In the genomic region with DNA sequence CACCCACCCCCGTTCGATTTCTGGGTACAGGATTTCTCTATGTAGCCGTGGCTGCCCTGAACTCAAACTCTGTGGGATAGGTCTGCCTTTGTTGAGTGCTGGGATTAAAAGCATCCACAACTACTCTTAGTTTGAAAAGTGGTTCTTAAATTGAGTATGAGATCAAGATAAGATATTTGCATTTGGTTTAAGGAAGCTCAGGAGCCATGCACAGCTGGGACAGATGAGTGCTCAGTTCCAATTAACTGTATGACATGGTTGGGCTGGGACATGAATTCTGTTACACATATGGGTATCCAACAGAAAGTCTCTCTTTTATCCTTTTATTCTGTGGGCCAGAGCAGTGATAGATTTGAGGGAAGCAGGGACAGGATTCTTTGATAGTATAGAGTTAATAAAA, we compare ENCODE assay signal across 1 mouse cellular context.
TF ChIP-seq lines count a peak whose summit lies in the region.

No protein-coding gene starts in this region.

TF ChIP-seq in MEL, 35 proteins besides CTCF, POLR2A, EP300 and RAD21:
- TF ChIP-seq CHD1 (IDR thresholded peaks at IDR 0.05; ENCODE audit: low read depth, low read length): no peak
- no peak for TF ChIP-seq ZKSCAN1 (IDR thresholded peaks at IDR 0.05; ENCODE audit: low read depth, low read length)
- TF ChIP-seq NRF1 (IDR thresholded peaks at IDR 0.05; ENCODE audit: insufficient read depth, low read depth, low read length, poor library complexity, severe bottlenecking): no peak
- TF ChIP-seq TCF12 (IDR thresholded peaks at IDR 0.05; ENCODE audit: low read depth, low read length): no peak
- TF ChIP-seq SIN3A (IDR thresholded peaks at IDR 0.05; ENCODE audit: low read length): peak; percentile 77
- TF ChIP-seq ELF1 (IDR thresholded peaks at IDR 0.05; ENCODE audit: low read depth, low read length): no peak
- TF ChIP-seq BHLHE40 (IDR thresholded peaks at IDR 0.05; ENCODE audit: borderline replicate concordance, low read depth, low read length): no peak
- peak; percentile 36; the same call in 1 of the 2 replicates for TF ChIP-seq MXI1 (IDR thresholded peaks at IDR 0.05; ENCODE audit: low read depth, low read length)
- peak; percentile 68 for TF ChIP-seq GATA1 (IDR thresholded peaks at IDR 0.05; ENCODE audit: low read depth, low read length)
- 0 out of 2 replicates have a peak, but pooled peaks have one; percentile 47 for TF ChIP-seq ETS1 (IDR thresholded peaks at IDR 0.05; ENCODE audit: low read depth, low read length)
- TF ChIP-seq MYC (IDR thresholded peaks at IDR 0.05; ENCODE audit: low read depth, low read length): no peak
- TF ChIP-seq POLR2AphosphoS2 (IDR thresholded peaks at IDR 0.05; ENCODE audit: low read length): no peak
